Mouse (Mus musculus): Measurements from ENCODE around the gene Npvf.

DNA sequence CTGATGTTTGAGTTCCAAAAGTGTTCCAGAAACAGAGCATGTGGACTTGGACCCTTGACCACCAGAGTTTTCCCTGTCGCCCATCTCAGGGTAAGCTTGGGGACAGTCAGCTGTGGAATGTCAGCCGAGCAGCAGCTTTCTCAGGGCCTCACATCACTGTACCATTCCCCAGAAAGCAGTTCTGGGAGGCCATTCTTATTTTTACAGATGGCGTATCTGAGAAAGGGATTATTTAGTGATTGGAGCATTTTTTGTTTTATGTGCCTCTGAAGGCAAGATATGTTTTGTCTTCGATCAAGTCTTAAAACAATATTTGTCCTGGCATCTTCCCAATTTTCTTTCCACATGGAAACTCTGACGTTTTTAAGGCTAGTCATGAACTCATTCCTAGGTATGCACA is 12.7 kb upstream of the Npvf start:
- TF ChIP-seq CTCF (IDR thresholded peaks at IDR 0.05; ENCODE audit: low read depth, low read length) (no peak), TAL1 (conservative IDR thresholded peaks at IDR 0.05; ENCODE audit: low read depth, low read length) (no peak), GATA1 (IDR thresholded peaks at IDR 0.05; ENCODE audit: borderline replicate concordance, low read length) (no peak), POLR2AphosphoS5 (IDR thresholded peaks at IDR 0.05; ENCODE audit: insufficient replicate concordance, low read depth, low read length) (no peak), GATA2 (IDR thresholded peaks at IDR 0.05; ENCODE audit: borderline replicate concordance, low read depth, low read length) (no peak)
